Mouse (Mus musculus) G1E-ER4 (cell line): Measurements from ENCODE around the gene Prkch. TPM values are rescaled to one million over a fixed set of nuclear protein-coding genes. Genes with fewer than 3 reads are reported as not detected.

Experiments
- GATA1 ChIP-seq: IDR thresholded peaks from one replicate; pipeline ENCODE4 v1.8.0; 2012; ENCODE audit warnings: low read length, inconsistent platforms
- polyA plus RNA-seq: library from polyadenylated mRNA; stranded (reverse); fragments of >175 nt; gene quantifications from 2 replicates; pipeline ENCODE4 v1.2.3, GENCODE M21; 2012

Prkch gene
- polyA plus RNA-seq, 1 experiment: not detected

GRCm38 (mm10) chr12:73686456-73686855, 101.9 kb downstream of the Prkch start:
- no peak for TF ChIP-seq GATA1

- TF ChIP-seq GATA1: no peak
These were observed 102.8 kb downstream of the Prkch start for GRCm38 (mm10) chr12:73687077-73688035.

GRCm38 (mm10) chr12:73692321-73692720, 107.7 kb downstream of the Prkch start:
- no peak for TF ChIP-seq GATA1

- TF ChIP-seq GATA1: no peak
These were observed 108.8 kb downstream of the Prkch start for GRCm38 (mm10) chr12:73693347-73693746.

- TF ChIP-seq GATA1: no peak
These were observed 110.1 kb downstream of the Prkch start for GRCm38 (mm10) chr12:73694690-73695089.

GRCm38 (mm10) chr12:73695110-73695509, 110.5 kb downstream of the Prkch start:
- TF ChIP-seq GATA1: no peak

GRCm38 (mm10) chr12:73696084-73696483, 111.5 kb downstream of the Prkch start:
- no peak for TF ChIP-seq GATA1

GRCm38 (mm10) chr12:73696946-73697345, 112.3 kb downstream of the Prkch start:
- TF ChIP-seq GATA1: no peak

GRCm38 (mm10) chr12:73698436-73698835, 113.8 kb downstream of the Prkch start:
- TF ChIP-seq GATA1: no peak

GRCm38 (mm10) chr12:73698841-73699240, 114.2 kb downstream of the Prkch start:
- TF ChIP-seq GATA1: no peak

- no peak for TF ChIP-seq GATA1
These were observed 115.0 kb downstream of the Prkch start for GRCm38 (mm10) chr12:73699471-73700186.

GRCm38 (mm10) chr12:73700544-73701069, 116.0 kb downstream of the Prkch start:
- TF ChIP-seq GATA1: no peak

- TF ChIP-seq GATA1: no peak
These were observed 117.4 kb downstream of the Prkch start for GRCm38 (mm10) chr12:73701999-73702398.

GRCm38 (mm10) chr12:73704382-73704781, 119.8 kb downstream of the Prkch start:
- TF ChIP-seq GATA1: no peak

- no peak for TF ChIP-seq GATA1
These were observed 120.6 kb downstream of the Prkch start for GRCm38 (mm10) chr12:73705097-73705690.

- TF ChIP-seq GATA1: no peak
These were observed 123.9 kb downstream of the Prkch start for GRCm38 (mm10) chr12:73708498-73708897.
